Mouse (Mus musculus) forebrain, postnatal 0 days (tissue): ENCODE measurements around the gene Rfx8. TPM values are rescaled to one million over a fixed set of nuclear protein-coding genes. Genes with fewer than 3 reads are reported as not detected.
A peak's percentile ranks its signal among the peaks of the same experiment; 100 is the strongest.

Experiments
- ATAC-seq: fragments of 200-750 bp; cut with Nextera tagmentation; 2 replicates; pipeline ENCODE4 v1.8.0; 2017; ENCODE audit warnings: mild to moderate bottlenecking, moderate library complexity
- DNase-seq: peaks from one replicate; pipeline ENCODE4 v3.0.0-alpha.2; 2015
- H3K27ac ChIP-seq: fragments of 300-500 bp; sonication (generic); 2 replicates; pipeline ENCODE4 v1.5.1; 2014; ENCODE audit warnings: low read depth, mild to moderate bottlenecking, antibody characterized with exemption, low read length, moderate library complexity, mixed read lengths
- H3K27me3 ChIP-seq: fragments of 300-500 bp; sonication (generic); 2 replicates; pipeline ENCODE4 v1.6.1; 2014; ENCODE audit warnings: mild to moderate bottlenecking, low read length, mixed read lengths; ENCODE audit not compliant: insufficient read depth
- H3K36me3 ChIP-seq: fragments of 300-500 bp; sonication (generic); 2 replicates; pipeline ENCODE4 v1.6.1; 2014; ENCODE audit warnings: mild to moderate bottlenecking, moderate library complexity; ENCODE audit not compliant: insufficient read depth
- H3K4me1 ChIP-seq: fragments of 300-500 bp; sonication (generic); 2 replicates; pipeline ENCODE4 v1.6.1; 2014; ENCODE audit warnings: antibody characterized with exemption; ENCODE audit not compliant: insufficient read depth
- H3K4me2 ChIP-seq: fragments of 300-500 bp; sonication (generic); 2 replicates; pipeline ENCODE4 v1.6.1; 2014; ENCODE audit warnings: low read depth, mild to moderate bottlenecking, moderate library complexity
- H3K4me3 ChIP-seq: fragments of 300-500 bp; sonication (generic); 2 replicates; pipeline ENCODE4 v1.5.1; 2014; ENCODE audit warnings: low read depth, low read length, mixed read lengths
- H3K9ac ChIP-seq: fragments of 300-500 bp; sonication (generic); 2 replicates; pipeline ENCODE4 v1.6.1; 2014; ENCODE audit warnings: mild to moderate bottlenecking
- H3K9me3 ChIP-seq: fragments of 300-500 bp; sonication (generic); 2 replicates; pipeline ENCODE4 v1.6.1; 2016; ENCODE audit warnings: low read length
- CTCF ChIP-seq: sonication (generic); IDR thresholded peaks from 2 replicates; pipeline ENCODE4 v1.5.1; 2016; ENCODE audit warnings: antibody characterized with exemption, control low read depth, low read depth
- WGBS: fragments of 180-500 bp; shearing (Covaris S2); extraction: QIAGEN DNeasy Blood & Tissue Kit; methylation state at CpG from one replicate; pipeline ENCODE4 v1.1.7; 2014; 5-methylcytosine and 5-hydroxymethylcytosine counted together
- polyA plus RNA-seq: library from polyadenylated mRNA; unstranded; fragments of >200 nt; fragmentation: Nextera tagmentation; extraction: Ambion mirVana; gene quantifications from 2 replicates; pipeline ENCODE4 v1.2.1, GENCODE M21; 2015
- total RNA-seq: library from RNA; depleted of rRNA; stranded (reverse); fragments of >200 nt; gene quantifications from 2 replicates; pipeline ENCODE4 v1.2.3, GENCODE M21; 2014; rRNA removed

The Rfx8 gene
- total RNA-seq: 0.52 TPM in 1 of 2 replicates, not detected in the other
- 0.22 and 0.34 TPM in 2 replicates for polyA plus RNA-seq

GRCm38 (mm10) chr1:39720632-39721350, at the start of gene Rfx8:
Gene Rfx8, minus strand, starts transcription at chr1:39720997.
- Histone ChIP-seq H3K4me3 (peak within 1 kb of the TSS; percentile 53), H3K9ac (peak within 1 kb of the TSS; percentile 62), H3K27ac (no peak within 1 kb of the TSS; the same call in 1 of the 2 replicates), H3K27me3 (no peaks in the 10 kb centered on the region), H3K36me3 (no peaks in the 10 kb centered on the region), H3K4me2 (peak within 1 kb of the TSS; percentile 96), H3K9me3 (no peaks in the 10 kb centered on the region), H3K4me1 (peaks cover 5% of the 10 kb centered on the region)
- TF ChIP-seq CTCF: peak; percentile 54
- 4% methylated on average over 36 of the region's 42 CpGs for WGBS
- DNase-seq: peak; percentile 34
- peak; percentile 81 for ATAC-seq

DNA sequence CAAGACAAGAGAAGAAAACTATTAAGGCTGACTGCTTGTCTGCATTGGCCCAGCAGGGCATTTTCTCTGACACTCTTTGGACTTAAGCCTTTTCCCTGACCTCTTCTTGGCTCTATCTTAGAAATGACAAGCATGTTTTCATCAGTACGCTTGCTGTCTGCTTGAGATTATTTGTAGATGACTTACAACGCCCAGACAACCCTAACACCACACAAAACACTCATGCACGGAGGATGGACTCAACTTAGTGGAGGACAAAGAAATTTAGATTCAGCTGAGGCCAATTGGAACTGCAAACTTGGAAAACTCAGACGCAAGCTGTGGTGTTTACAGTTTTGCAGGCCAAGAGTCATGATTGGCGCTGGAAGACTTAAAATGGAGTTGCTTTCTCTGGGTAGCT, 49.6 kb upstream of the Rfx8 start:
- no peak for DNase-seq
- H3K4me3 ChIP-seq: no peak overlapping the region
- no peaks in the 10 kb centered on the region for H3K27me3 ChIP-seq
- H3K9ac ChIP-seq: no peak overlapping the region
- TF ChIP-seq CTCF: no peak
- H3K4me1 ChIP-seq: no peaks in the 10 kb centered on the region; the same call in 1 of the 2 replicates
- 60% methylated on average over 5 of the region's 5 CpGs for WGBS
- H3K4me2 ChIP-seq: no peak overlapping the region
- no peaks in the 10 kb centered on the region for H3K9me3 ChIP-seq
- H3K36me3 ChIP-seq: no peaks in the 10 kb centered on the region
- H3K27ac ChIP-seq: no peak overlapping the region
- 0 out of 2 replicates have a peak, but pooled peaks have one; percentile 32 for ATAC-seq

GRCm38 (mm10) chr1:39768017-39768416, 47.2 kb upstream of the Rfx8 start:
- no peak for ATAC-seq

GRCm38 (mm10) chr1:39765854-39766493, 45.2 kb upstream of the Rfx8 start:
- Histone ChIP-seq H3K4me1 (no peaks in the 10 kb centered on the region), H3K27me3 (no peaks in the 10 kb centered on the region), H3K4me3 (no peak overlapping the region), H3K36me3 (no peaks in the 10 kb centered on the region), H3K9me3 (no peaks in the 10 kb centered on the region), H3K9ac (no peak overlapping the region), H3K4me2 (no peak overlapping the region), H3K27ac (no peak overlapping the region)
- ATAC-seq (no peak), DNase-seq (no peak)
- no peak for TF ChIP-seq CTCF
- 81% methylated on average over 7 of the region's 7 CpGs for WGBS

More at GRCm38 (mm10) chr1:39768017-39768416, 47.2 kb upstream of the Rfx8 start:
- H3K27ac ChIP-seq: no peak overlapping the region
- H3K4me2 ChIP-seq: no peak overlapping the region
- H3K4me1 ChIP-seq: no peaks in the 10 kb centered on the region
- no peaks in the 10 kb centered on the region for H3K27me3 ChIP-seq
- TF ChIP-seq CTCF: no peak
- H3K36me3 ChIP-seq: no peaks in the 10 kb centered on the region
- no peak overlapping the region for H3K4me3 ChIP-seq
- 91% methylated on average over 3 of the region's 3 CpGs for WGBS
- H3K9me3 ChIP-seq: no peaks in the 10 kb centered on the region
- no peak for DNase-seq
- no peak overlapping the region for H3K9ac ChIP-seq

DNA sequence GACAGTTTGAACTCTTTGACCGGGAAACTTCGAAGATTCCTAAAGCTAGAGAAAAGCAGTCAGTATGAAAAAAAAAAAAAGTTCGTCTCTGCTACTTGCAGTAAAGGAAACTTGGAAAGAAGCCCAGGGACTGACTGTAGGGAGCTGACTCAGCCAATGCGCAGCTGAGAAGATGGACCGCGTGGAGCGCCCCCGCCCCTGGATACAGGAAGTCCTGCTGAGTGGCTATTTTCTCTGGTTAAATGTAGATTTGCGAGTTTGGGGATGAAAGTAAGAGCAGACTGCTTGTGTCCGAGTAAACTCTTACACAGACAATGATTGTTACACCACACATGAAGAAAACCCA, 41.2 kb upstream of the Rfx8 start:
- WGBS: 2% methylated on average over 10 of the region's 10 CpGs
- Histone ChIP-seq H3K9me3 (no peaks in the 10 kb centered on the region), H3K27ac (peak overlapping the region; percentile 57), H3K36me3 (no peaks in the 10 kb centered on the region), H3K27me3 (no peaks in the 10 kb centered on the region), H3K4me3 (no peak overlapping the region), H3K9ac (no peak overlapping the region), H3K4me2 (peak overlapping the region; percentile 27), H3K4me1 (no peaks in the 10 kb centered on the region)
- DNase-seq (peak; percentile 71), ATAC-seq (peak; percentile 78)
- TF ChIP-seq CTCF: no peak

DNA sequence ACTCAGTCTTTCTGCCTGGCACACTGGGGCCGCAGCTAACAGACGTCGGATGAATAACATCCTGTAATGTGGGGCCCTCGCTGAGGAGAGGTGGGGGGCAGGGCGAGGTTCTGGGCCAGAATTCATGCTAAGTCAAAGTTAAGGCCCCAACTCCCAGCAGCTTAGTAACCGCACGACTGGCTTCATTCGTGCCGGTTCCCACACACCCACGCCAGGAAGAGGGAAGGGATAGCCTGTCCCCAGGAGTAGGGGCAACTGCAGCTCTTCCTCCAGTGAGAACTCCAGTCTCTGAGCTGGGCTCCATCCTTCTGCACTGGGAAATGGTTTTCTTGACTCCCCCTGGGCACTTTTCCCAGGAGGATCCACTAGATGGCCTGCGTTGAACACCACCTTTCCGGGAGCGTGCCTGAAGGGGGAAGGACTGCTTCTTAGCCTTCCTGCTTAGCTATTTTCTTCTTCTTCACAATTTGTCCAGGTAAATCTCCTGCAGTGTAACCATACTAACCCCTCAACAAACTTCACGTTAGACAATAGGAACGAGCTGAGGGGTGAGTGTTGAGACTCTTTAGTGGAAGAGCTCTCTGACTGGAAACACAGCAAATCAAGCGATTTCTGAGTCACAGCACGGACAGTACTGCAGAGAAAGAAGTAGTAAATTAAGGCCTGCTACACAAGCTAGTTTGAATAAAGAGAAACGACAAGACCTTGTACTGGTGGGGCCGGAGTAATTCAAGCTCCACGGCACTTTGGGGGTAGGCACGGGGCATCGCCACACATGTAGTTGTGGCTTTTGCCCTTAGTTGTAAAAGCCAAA, 40.6 kb upstream of the Rfx8 start:
- DNase-seq (peak; percentile 81), ATAC-seq (peak; percentile 78)
- WGBS: 5% methylated on average over 22 of the region's 22 CpGs
- peak overlapping the region; percentile 27 for H3K4me2 ChIP-seq
- H3K4me3 ChIP-seq: no peak overlapping the region
- H3K27ac ChIP-seq: peak overlapping the region; percentile 4; the same call in 1 of the 2 replicates
- no peaks in the 10 kb centered on the region for H3K4me1 ChIP-seq
- H3K9me3 ChIP-seq: no peaks in the 10 kb centered on the region
- peak; percentile 81 for TF ChIP-seq CTCF
- no peaks in the 10 kb centered on the region for H3K27me3 ChIP-seq
- H3K36me3 ChIP-seq: no peaks in the 10 kb centered on the region
- no peak overlapping the region for H3K9ac ChIP-seq
